Mouse (Mus musculus) gastrocnemius, postnatal 4 days (tissue): ENCODE results near the gene A26c2. TPM values are rescaled to one million over a fixed set of nuclear protein-coding genes. Genes with fewer than 3 reads are reported as not detected.

ENCODE experiments used
- DNase-seq, 2 experiments: peaks; one replicate each; pipeline ENCODE4 v3.0.0; 2021 to 2022; ENCODE audit warnings: low spot score in 2 of 2, mixed read lengths in 2 of 2
- long read RNA-seq, 2 experiments: library from polyadenylated mRNA; stranded (forward); transcript quantifications; one replicate each; pipeline ENCODE4 v2.0.0; 2021
- total RNA-seq, 2 experiments: library from RNA; stranded (reverse); gene quantifications; 2 replicates each; pipeline ENCODE4 v1.2.3; 2021

A26c2 gene
- not detected for total RNA-seq
- long read RNA-seq, experiment 1 = 0 reads
- long read RNA-seq, experiment 2 = 0 reads

- DNase-seq = no peak
Observed at GRCm38 (mm10) chr7:62823573-62823972, at the start of gene A26c2. Gene A26c2, minus strand, starts transcription at chr7:62823673.

DNA sequence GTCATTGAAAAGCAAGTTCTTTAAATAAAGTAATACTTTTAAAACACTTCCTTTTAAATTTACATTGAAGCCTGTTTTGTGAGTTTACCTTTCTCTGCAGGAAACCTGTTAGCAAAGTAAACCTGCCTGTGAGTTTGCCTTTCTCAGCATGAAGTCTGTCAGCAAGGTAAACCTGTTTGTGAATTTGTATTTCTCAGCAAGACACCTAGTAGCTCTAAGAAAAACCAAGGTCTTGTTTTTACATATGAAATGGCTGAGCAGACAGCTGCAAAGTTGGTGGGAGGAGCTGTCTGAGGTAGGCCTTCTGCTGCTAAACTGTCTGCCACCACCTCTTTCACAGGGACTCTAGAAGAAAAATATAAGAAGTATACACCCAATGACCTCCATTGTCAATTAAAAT lies 28.0 kb upstream of the A26c2 start:
- DNase-seq = no peak
